Mouse (Mus musculus) MEL-GATA-1-ER (cell line): ENCODE measurements around the gene D17Wsu92e.

Experiments
- DNase-seq: peaks from one replicate; pipeline ENCODE4 v3.0.0-alpha.2; 2012; ENCODE audit warnings: low read depth; ENCODE audit errors: extremely low read depth

The D17Wsu92e gene

GRCm38 (mm10) chr17:27790976-27791375, 29.5 kb downstream of the D17Wsu92e start:
- DNase-seq: no peak

GRCm38 (mm10) chr17:27790015-27790414, 30.4 kb downstream of the D17Wsu92e start:
- DNase-seq: no peak

GRCm38 (mm10) chr17:27788456-27789172, 31.8 kb downstream of the D17Wsu92e start:
- DNase-seq: no peak

GRCm38 (mm10) chr17:27783567-27783966, 36.9 kb downstream of the D17Wsu92e start:
- no peak for DNase-seq

- no peak for DNase-seq
Measured at GRCm38 (mm10) chr17:27781059-27781687, 39.3 kb downstream of the D17Wsu92e start.

GRCm38 (mm10) chr17:27779755-27780154, 40.7 kb downstream of the D17Wsu92e start:
- peak; percentile 78 for DNase-seq

GRCm38 (mm10) chr17:27778671-27779355, 41.6 kb downstream of the D17Wsu92e start:
- no peak for DNase-seq

GRCm38 (mm10) chr17:27777823-27778222, 42.6 kb downstream of the D17Wsu92e start:
- peak; percentile 59 for DNase-seq

GRCm38 (mm10) chr17:27774198-27774597, 46.2 kb downstream of the D17Wsu92e start:
- DNase-seq: no peak

- no peak for DNase-seq
Measured at GRCm38 (mm10) chr17:27771616-27772015, 48.8 kb downstream of the D17Wsu92e start.

GRCm38 (mm10) chr17:27768817-27769542, 51.5 kb downstream of the D17Wsu92e start:
- DNase-seq: no peak

- DNase-seq: no peak
Measured at GRCm38 (mm10) chr17:27767543-27767942, 52.9 kb downstream of the D17Wsu92e start.

- no peak for DNase-seq
Measured at GRCm38 (mm10) chr17:27767120-27767519, 53.3 kb downstream of the D17Wsu92e start.

GRCm38 (mm10) chr17:27765066-27765465, 55.4 kb downstream of the D17Wsu92e start:
- no peak for DNase-seq

- no peak for DNase-seq
Measured at GRCm38 (mm10) chr17:27764453-27764852, 56.0 kb downstream of the D17Wsu92e start.

GRCm38 (mm10) chr17:27762884-27763283, 57.6 kb downstream of the D17Wsu92e start:
- DNase-seq: no peak

- DNase-seq: no peak
Measured at GRCm38 (mm10) chr17:27761639-27762336, 58.7 kb downstream of the D17Wsu92e start.

- DNase-seq: no peak
Measured at GRCm38 (mm10) chr17:27760169-27760568, 60.3 kb downstream of the D17Wsu92e start.

- DNase-seq: no peak
Measured at GRCm38 (mm10) chr17:27751314-27752202, 68.9 kb downstream of the D17Wsu92e start.

GRCm38 (mm10) chr17:27750451-27750942, 70.0 kb downstream of the D17Wsu92e start:
- DNase-seq: no peak
